Mouse (Mus musculus): ENCODE results near the gene Glt6d1. TPM values are rescaled to one million over a fixed set of nuclear protein-coding genes. Genes with fewer than 3 reads are reported as not detected.
A peak's percentile ranks its signal among the peaks of the same experiment; 100 is the strongest.

The Glt6d1 gene
- polyA plus RNA-seq, 1 experiment from 2014 or later: not detected

DNA sequence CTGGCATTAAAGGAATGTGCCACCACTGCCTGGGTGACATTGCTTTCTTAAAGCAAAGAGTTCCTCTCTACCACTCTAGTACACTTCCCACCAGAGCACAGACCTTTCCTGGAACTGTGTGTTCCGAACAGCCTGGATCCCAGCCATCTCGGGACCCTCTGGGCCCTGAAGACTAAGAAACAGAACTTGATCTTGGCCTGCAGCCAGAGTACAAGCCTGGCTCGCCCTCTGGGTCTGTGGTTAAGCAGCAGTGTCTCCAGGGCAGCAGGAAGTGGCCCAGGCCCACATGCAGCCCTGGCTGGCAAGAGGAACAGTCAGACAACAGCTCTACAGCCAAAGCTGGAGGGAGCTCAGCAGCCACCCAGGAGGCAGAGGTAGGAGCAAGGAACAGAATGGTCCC, 37.0 kb upstream of the Glt6d1 start:
- Histone ChIP-seq H3K9me3 (ENCODE audit: control insufficient read depth, low read length) (no peaks in the 10 kb centered on the region), H3K27ac (replicated peaks; ENCODE audit: low read depth, low read length) (no peak overlapping the region), H3K4me2 (ENCODE audit: low read depth, low read length) (no peak overlapping the region), H3K9ac (ENCODE audit: low read depth, low read length) (no peak overlapping the region), H3K36me3 (ENCODE audit: control insufficient read depth, insufficient read depth, low read length) (no peaks in the 10 kb centered on the region), H3K27me3 (replicated peaks; ENCODE audit: control insufficient read depth, insufficient read depth, low read length) (no peaks in the 10 kb centered on the region), H3K4me1 (ENCODE audit: control insufficient read depth, insufficient read depth, low read length) (0 out of 2 replicates have a peak, but pooled peaks cover 6% of the 10 kb centered on the region), H3K4me3 (ENCODE audit: low read depth, low read length) (no peak overlapping the region)
- DNase-seq (ENCODE audit: low spot score) (peak; percentile 20), ATAC-seq (ENCODE audit: low read depth) (no peak)
- 29% methylated on average over 3 of the region's 3 CpGs for WGBS

DNA sequence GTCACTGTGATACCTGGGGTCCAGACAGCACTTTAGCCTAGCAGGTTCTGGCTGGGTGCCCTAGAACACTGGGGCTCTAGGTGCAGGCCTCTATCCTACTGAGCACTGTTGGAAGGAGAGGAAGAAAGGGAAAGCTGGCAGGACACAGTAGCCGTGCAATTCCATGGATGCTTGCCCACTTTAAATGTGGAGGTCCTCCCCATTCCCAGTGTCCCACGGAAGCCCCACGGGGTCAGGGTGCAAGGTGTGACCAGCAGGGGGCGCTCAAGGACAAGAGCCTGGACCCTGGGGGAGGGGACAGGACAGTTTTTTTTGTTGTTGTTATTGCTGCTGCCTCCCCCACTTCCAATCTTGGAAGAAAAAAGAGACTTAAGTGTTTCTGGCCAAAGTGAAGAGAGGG, 34.7 kb upstream of the Glt6d1 start:
- DNase-seq (ENCODE audit: low spot score): no peak
- no peak overlapping the region for H3K9ac ChIP-seq (ENCODE audit: low read depth, low read length)
- no peak for ATAC-seq (ENCODE audit: low read depth)
- no peak overlapping the region for H3K4me2 ChIP-seq (ENCODE audit: low read depth, low read length)
- no peak overlapping the region for H3K27ac ChIP-seq (replicated peaks; ENCODE audit: low read depth, low read length)
- 0 out of 2 replicates have a peak, but pooled peaks cover 10% of the 10 kb centered on the region for H3K4me1 ChIP-seq (ENCODE audit: control insufficient read depth, insufficient read depth, low read length)
- no peak overlapping the region for H3K4me3 ChIP-seq (ENCODE audit: low read depth, low read length)
- H3K27me3 ChIP-seq (replicated peaks; ENCODE audit: control insufficient read depth, insufficient read depth, low read length): no peaks in the 10 kb centered on the region
- H3K36me3 ChIP-seq (ENCODE audit: control insufficient read depth, insufficient read depth, low read length): no peaks in the 10 kb centered on the region
- WGBS: 9% methylated on average over 4 of the region's 4 CpGs
- H3K9me3 ChIP-seq (ENCODE audit: control insufficient read depth, low read length): no peaks in the 10 kb centered on the region

DNA sequence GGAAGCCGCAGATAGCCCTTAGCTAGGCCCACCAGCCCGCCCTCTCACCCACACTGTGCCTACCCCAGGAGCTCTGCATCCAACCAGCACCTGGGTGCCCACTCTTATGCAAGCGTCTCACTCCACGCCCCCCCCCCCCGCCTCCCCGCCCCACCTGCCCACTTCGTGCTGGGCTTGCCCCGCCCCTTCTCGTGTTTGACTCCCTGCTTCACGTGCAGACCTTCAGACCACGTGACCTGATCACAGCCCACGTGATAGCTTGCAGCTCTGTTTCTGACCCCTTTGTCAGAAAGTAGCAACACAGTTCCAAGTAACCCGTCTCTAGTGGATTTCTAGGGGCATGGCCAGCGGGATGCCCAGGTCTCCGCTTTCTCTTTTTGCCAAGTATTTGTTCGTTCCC, 31.6 kb upstream of the Glt6d1 start, which contains the start of gene Sohlh1:
TSS of gene Sohlh1 (minus strand) at position 23 of the 400 bp plus-strand sequence.
- DNase-seq (ENCODE audit: low spot score): no peak
- no peak for ATAC-seq (ENCODE audit: low read depth)
- Histone ChIP-seq H3K9ac (ENCODE audit: low read depth, low read length) (no peak within 1 kb of the TSS), H3K4me1 (ENCODE audit: control insufficient read depth, insufficient read depth, low read length) (0 out of 2 replicates have a peak, but pooled peaks cover 5% of the 10 kb centered on the region), H3K4me2 (ENCODE audit: low read depth, low read length) (no peak within 1 kb of the TSS), H3K36me3 (ENCODE audit: control insufficient read depth, insufficient read depth, low read length) (no peaks in the 10 kb centered on the region), H3K4me3 (ENCODE audit: low read depth, low read length) (no peak within 1 kb of the TSS), H3K9me3 (ENCODE audit: control insufficient read depth, low read length) (no peaks in the 10 kb centered on the region), H3K27me3 (replicated peaks; ENCODE audit: control insufficient read depth, insufficient read depth, low read length) (no peaks in the 10 kb centered on the region), H3K27ac (replicated peaks; ENCODE audit: low read depth, low read length) (no peak within 1 kb of the TSS)
- 74% methylated on average over 13 of the region's 16 CpGs for WGBS

DNA sequence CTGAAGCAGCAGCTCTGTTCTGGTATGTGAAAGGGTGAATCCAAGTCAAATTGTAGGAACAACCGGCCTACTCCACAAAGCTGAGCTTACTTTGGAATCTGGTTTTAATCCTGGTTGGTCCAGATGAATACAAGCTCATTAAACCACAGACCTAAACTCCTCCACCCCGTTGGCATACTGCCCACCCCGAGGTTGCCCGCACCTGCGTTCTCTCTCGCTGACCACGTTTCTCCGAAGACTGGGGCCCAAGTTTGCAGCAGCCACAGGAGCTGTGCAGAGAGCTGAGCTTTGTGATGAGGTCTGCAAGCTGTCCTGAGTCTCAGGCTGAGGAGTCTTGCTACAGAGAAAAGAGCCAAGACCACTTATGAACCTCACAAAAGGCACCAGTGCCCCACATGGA, 30.9 kb upstream of the Glt6d1 start:
- Histone ChIP-seq H3K9ac (ENCODE audit: low read depth, low read length) (no peak overlapping the region), H3K9me3 (ENCODE audit: control insufficient read depth, low read length) (no peaks in the 10 kb centered on the region), H3K36me3 (ENCODE audit: control insufficient read depth, insufficient read depth, low read length) (no peaks in the 10 kb centered on the region), H3K4me1 (ENCODE audit: control insufficient read depth, insufficient read depth, low read length) (0 out of 2 replicates have a peak, but pooled peaks cover 5% of the 10 kb centered on the region), H3K4me3 (ENCODE audit: low read depth, low read length) (no peak overlapping the region), H3K27ac (replicated peaks; ENCODE audit: low read depth, low read length) (no peak overlapping the region), H3K27me3 (replicated peaks; ENCODE audit: control insufficient read depth, insufficient read depth, low read length) (no peaks in the 10 kb centered on the region), H3K4me2 (ENCODE audit: low read depth, low read length) (no peak overlapping the region)
- 55% methylated on average over 8 of the region's 8 CpGs for WGBS
- DNase-seq (ENCODE audit: low spot score) (peak; percentile 37), ATAC-seq (ENCODE audit: low read depth) (peak; percentile 60; the same call in 1 of the 2 replicates)

DNA sequence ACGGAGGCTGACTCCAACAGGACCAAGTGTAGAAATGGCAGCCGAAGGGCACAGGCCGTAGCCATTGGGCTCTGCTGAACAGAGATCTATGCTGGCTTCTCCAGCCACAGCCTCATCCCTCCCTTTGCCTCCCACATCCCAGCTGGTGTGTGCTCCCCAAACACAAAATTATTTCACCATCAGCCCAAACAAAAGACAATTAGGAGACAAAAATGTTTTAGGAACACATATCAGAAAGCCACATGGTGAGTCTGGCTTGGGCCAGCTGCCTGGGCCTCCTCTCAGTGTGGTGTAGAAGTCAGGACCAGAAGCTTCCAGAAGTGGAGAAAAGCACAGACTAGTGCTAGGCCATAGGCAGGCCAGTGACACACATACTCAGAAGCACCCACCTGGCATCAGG, 28.4 kb upstream of the Glt6d1 start:
- no peak for ATAC-seq (ENCODE audit: low read depth)
- H3K9ac ChIP-seq (ENCODE audit: low read depth, low read length): no peak overlapping the region
- DNase-seq (ENCODE audit: low spot score): no peak
- H3K27me3 ChIP-seq (replicated peaks; ENCODE audit: control insufficient read depth, insufficient read depth, low read length): no peaks in the 10 kb centered on the region
- no peak overlapping the region for H3K27ac ChIP-seq (replicated peaks; ENCODE audit: low read depth, low read length)
- H3K4me1 ChIP-seq (ENCODE audit: control insufficient read depth, insufficient read depth, low read length): 0 out of 2 replicates have a peak, but pooled peaks cover 5% of the 10 kb centered on the region
- no peaks in the 10 kb centered on the region for H3K9me3 ChIP-seq (ENCODE audit: control insufficient read depth, low read length)
- no peak overlapping the region for H3K4me2 ChIP-seq (ENCODE audit: low read depth, low read length)
- 72% methylated on average over 2 of the region's 3 CpGs for WGBS
- no peak overlapping the region for H3K4me3 ChIP-seq (ENCODE audit: low read depth, low read length)
- no peaks in the 10 kb centered on the region for H3K36me3 ChIP-seq (ENCODE audit: control insufficient read depth, insufficient read depth, low read length)

DNA sequence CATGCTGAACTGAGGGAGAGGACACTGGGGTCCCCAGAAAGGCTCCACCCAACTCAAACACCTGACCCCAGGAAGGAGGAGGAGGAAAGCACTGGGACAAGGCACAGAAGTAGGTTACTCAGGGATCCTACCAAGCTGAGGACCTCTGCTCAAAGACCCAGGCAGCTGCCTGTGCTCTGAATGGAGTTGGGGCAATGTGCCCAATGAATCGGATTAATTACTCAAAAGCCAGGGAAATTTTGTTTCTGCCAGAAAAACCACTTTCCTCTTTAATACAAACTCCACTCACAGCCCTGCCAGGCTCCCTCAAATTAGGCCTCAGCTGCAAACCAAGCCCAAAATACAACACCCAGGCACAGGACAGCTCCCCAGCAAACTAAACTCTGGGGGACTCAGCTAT, 27.1 kb upstream of the Glt6d1 start:
- no peaks in the 10 kb centered on the region for H3K36me3 ChIP-seq (ENCODE audit: control insufficient read depth, insufficient read depth, low read length)
- no peaks in the 10 kb centered on the region for H3K27me3 ChIP-seq (replicated peaks; ENCODE audit: control insufficient read depth, insufficient read depth, low read length)
- no peak overlapping the region for H3K4me3 ChIP-seq (ENCODE audit: low read depth, low read length)
- no peak overlapping the region for H3K4me2 ChIP-seq (ENCODE audit: low read depth, low read length)
- WGBS: 65% methylated on average over 1 of the region's 1 CpGs
- no peak for DNase-seq (ENCODE audit: low spot score)
- H3K9me3 ChIP-seq (ENCODE audit: control insufficient read depth, low read length): no peaks in the 10 kb centered on the region
- H3K9ac ChIP-seq (ENCODE audit: low read depth, low read length): no peak overlapping the region
- H3K27ac ChIP-seq (replicated peaks; ENCODE audit: low read depth, low read length): no peak overlapping the region
- no peak for ATAC-seq (ENCODE audit: low read depth)
- 0 out of 2 replicates have a peak, but pooled peaks cover 5% of the 10 kb centered on the region for H3K4me1 ChIP-seq (ENCODE audit: control insufficient read depth, insufficient read depth, low read length)

DNA sequence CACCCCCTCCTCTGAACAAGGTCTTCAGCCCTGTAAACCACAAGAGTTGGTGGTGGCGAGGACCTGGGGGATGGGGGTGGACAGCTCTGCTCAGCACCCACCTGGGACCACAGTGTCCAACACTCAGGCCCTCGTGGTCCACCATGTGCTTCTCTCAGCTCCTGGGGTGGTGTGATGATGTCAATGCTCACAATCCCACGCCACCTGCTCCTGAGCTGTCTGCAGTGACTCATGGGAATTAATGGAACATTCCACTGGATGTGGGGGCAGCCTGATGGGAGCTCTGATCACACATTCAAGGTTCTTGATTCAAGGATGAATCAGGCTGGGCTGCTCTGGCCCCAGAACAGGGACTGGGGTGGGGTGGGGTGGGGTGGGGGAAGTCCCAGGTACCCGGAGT, 26.5 kb upstream of the Glt6d1 start:
- WGBS: 72% methylated on average over 4 of the region's 4 CpGs
- no peak for ATAC-seq (ENCODE audit: low read depth)

DNA sequence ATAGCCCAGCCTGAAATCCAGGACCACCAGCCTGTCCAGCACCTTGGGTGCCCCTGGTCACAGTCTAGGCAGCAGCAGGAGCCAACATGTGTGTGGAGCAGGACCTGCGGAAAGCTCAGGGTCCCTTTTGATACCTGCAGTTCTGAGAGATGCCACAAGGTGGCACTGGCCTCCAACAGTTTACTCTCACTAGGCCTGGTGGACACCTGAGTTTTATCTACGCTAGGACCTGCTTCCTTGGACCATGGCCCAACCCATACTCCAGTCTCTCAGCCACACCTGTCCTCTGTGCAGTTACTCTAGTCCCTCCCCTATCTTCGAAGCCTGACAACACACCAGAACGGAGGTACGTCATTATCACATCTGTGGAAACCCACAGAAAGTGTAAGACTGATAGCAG, 20.6 kb upstream of the Glt6d1 start:
- H3K27me3 ChIP-seq (replicated peaks; ENCODE audit: control insufficient read depth, insufficient read depth, low read length): no peaks in the 10 kb centered on the region
- ATAC-seq (ENCODE audit: low read depth) (peak; percentile 60; the same call in 1 of the 2 replicates), DNase-seq (ENCODE audit: low spot score) (peak; percentile 59)
- no peaks in the 10 kb centered on the region for H3K9me3 ChIP-seq (ENCODE audit: control insufficient read depth, low read length)
- no peak overlapping the region for H3K27ac ChIP-seq (replicated peaks; ENCODE audit: low read depth, low read length)
- 37% methylated on average over 5 of the region's 5 CpGs for WGBS
- H3K4me2 ChIP-seq (ENCODE audit: low read depth, low read length): no peak overlapping the region
- no peak overlapping the region for H3K9ac ChIP-seq (ENCODE audit: low read depth, low read length)
- no peaks in the 10 kb centered on the region for H3K4me1 ChIP-seq (ENCODE audit: control insufficient read depth, insufficient read depth, low read length)
- H3K4me3 ChIP-seq (ENCODE audit: low read depth, low read length): no peak overlapping the region
- no peaks in the 10 kb centered on the region for H3K36me3 ChIP-seq (ENCODE audit: control insufficient read depth, insufficient read depth, low read length)

More for the DNA sequence above, 26.5 kb upstream of the Glt6d1 start:
- no peaks in the 10 kb centered on the region for H3K27me3 ChIP-seq (replicated peaks; ENCODE audit: control insufficient read depth, insufficient read depth, low read length)
- no peak overlapping the region for H3K4me2 ChIP-seq (ENCODE audit: low read depth, low read length)
- no peaks in the 10 kb centered on the region for H3K9me3 ChIP-seq (ENCODE audit: control insufficient read depth, low read length)
- H3K27ac ChIP-seq (replicated peaks; ENCODE audit: low read depth, low read length): no peak overlapping the region
- H3K36me3 ChIP-seq (ENCODE audit: control insufficient read depth, insufficient read depth, low read length): no peaks in the 10 kb centered on the region
- 0 out of 2 replicates have a peak, but pooled peaks cover 5% of the 10 kb centered on the region for H3K4me1 ChIP-seq (ENCODE audit: control insufficient read depth, insufficient read depth, low read length)
- no peak overlapping the region for H3K9ac ChIP-seq (ENCODE audit: low read depth, low read length)
- no peak for DNase-seq (ENCODE audit: low spot score)
- H3K4me3 ChIP-seq (ENCODE audit: low read depth, low read length): no peak overlapping the region

DNA sequence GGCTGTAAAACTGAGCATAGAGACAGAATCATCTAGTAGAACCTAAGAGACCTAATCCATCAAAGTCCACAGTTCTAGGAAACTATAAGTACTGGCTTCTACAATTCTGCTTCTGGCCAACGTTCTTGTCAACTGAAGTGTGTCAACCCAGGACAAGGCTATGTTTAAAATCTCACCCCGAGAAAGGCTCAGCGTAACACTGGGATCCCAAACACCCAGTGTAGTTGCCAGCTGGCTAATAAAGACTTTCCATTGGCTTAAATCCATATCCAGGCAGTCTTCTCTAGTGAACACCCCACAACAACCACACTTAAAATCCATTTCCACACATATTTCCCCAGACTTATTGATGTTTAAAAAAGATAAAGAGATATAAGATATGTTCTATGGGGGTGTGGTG, 15.1 kb upstream of the Glt6d1 start:
- WGBS: 82% methylated on average over 3 of the region's 3 CpGs
- ATAC-seq (ENCODE audit: low read depth) (no peak), DNase-seq (ENCODE audit: low spot score) (no peak)
- Histone ChIP-seq H3K4me2 (ENCODE audit: low read depth, low read length) (no peak overlapping the region), H3K27me3 (replicated peaks; ENCODE audit: control insufficient read depth, insufficient read depth, low read length) (no peaks in the 10 kb centered on the region), H3K4me3 (ENCODE audit: low read depth, low read length) (no peak overlapping the region), H3K9ac (ENCODE audit: low read depth, low read length) (no peak overlapping the region), H3K4me1 (ENCODE audit: control insufficient read depth, insufficient read depth, low read length) (no peaks in the 10 kb centered on the region), H3K27ac (replicated peaks; ENCODE audit: low read depth, low read length) (no peak overlapping the region), H3K9me3 (ENCODE audit: control insufficient read depth, low read length) (no peaks in the 10 kb centered on the region), H3K36me3 (ENCODE audit: control insufficient read depth, insufficient read depth, low read length) (no peaks in the 10 kb centered on the region)
